Mouse (Mus musculus): Measurements from ENCODE around the gene Olfr1189. TPM values are rescaled to one million over a fixed set of nuclear protein-coding genes. Genes with fewer than 3 reads are reported as not detected.

Olfr1189 gene
- polyA plus RNA-seq (2017; shearing (Covaris generic)) = not detected

DNA sequence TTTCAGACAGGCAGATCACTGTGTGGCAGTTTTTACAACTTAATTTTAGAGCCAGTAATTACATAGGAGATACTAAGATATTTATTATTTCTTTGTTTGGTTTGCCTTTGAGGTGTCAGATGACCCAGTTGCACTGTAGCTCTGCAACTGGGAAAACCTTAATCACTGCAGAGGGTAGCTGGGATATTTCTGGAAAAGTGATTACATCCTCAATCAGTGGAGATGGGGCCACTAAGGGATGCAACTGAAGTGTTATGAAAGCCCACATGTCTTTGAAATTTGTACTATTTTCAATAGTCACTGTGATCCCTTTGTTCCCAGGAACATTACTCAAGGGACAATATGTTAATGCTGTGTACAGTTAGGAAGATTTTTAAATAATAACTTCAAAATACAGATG, at the start of gene Olfr1189:
Gene Olfr1189 (plus strand): TSS at position 301 of the 400 bp plus-strand sequence.

DNA sequence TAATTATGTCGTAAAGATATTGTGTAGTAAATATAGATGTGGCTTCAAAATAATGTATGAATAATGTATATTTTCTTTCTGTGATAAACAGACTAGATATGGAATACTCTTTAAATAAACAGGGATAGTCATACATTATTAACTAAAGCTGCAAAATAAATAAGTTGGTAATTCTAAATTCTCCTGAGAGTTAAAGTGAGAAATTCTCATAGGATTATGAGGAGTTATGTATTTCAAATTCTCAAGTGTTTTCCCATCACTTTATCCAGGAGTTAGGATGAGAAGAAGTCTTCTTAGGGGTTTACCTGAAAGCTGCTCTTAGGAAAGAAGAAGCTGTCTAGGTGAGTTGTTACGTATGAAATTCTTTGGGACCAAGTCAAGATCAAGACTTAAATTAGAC, 29.6 kb upstream of the Olfr1189 start, which contains the start of gene Olfr1188:
Gene Olfr1188 (plus strand): TSS at position 301 of the 400 bp plus-strand sequence.

GRCm38 (mm10) chr2:88640242-88640641, 54.0 kb downstream of the Olfr1189 start, which contains the start of gene Olfr1191-ps1:
TSS of gene Olfr1191-ps1 (plus strand) at chr2:88640542.

Other genes with a start within 250 kb of the Olfr1189 start
- gene Olfr1176, start 249.7 kb upstream of the Olfr1189 start, polyA plus RNA-seq (2017; shearing (Covaris generic)) = not detected
- not detected for gene Olfr1177-ps, start 240.0 kb upstream of the Olfr1189 start, polyA plus RNA-seq (2017; shearing (Covaris generic))
- gene Olfr1178, start 199.4 kb upstream of the Olfr1189 start, polyA plus RNA-seq (2017; shearing (Covaris generic)) = not detected
- not detected for gene Olfr1179, start 180.0 kb upstream of the Olfr1189 start, polyA plus RNA-seq (2017; shearing (Covaris generic))
- gene Olfr1180, start 167.3 kb upstream of the Olfr1189 start, polyA plus RNA-seq (2017; shearing (Covaris generic)) = not detected
- gene Olfr1181, start 160.3 kb upstream of the Olfr1189 start, polyA plus RNA-seq (2017; shearing (Covaris generic)) = 0.07 TPM
- not detected for gene Gm13757, start 137.3 kb upstream of the Olfr1189 start, polyA plus RNA-seq (2017; shearing (Covaris generic))
- gene Olfr1183, start 131.6 kb upstream of the Olfr1189 start, polyA plus RNA-seq (2017; shearing (Covaris generic)) = not detected
- gene Olfr1184, start 102.9 kb upstream of the Olfr1189 start, polyA plus RNA-seq (2017; shearing (Covaris generic)) = not detected
- not detected for gene Olfr1185-ps1, start 93.1 kb upstream of the Olfr1189 start, polyA plus RNA-seq (2017; shearing (Covaris generic))
- gene Olfr1186, start 67.9 kb upstream of the Olfr1189 start, polyA plus RNA-seq (2017; shearing (Covaris generic)) = not detected
- not detected for gene Olfr1188, start 29.5 kb upstream of the Olfr1189 start, polyA plus RNA-seq (2017; shearing (Covaris generic))
- gene Olfr1191-ps1, start 54.1 kb downstream of the Olfr1189 start, polyA plus RNA-seq (2017; shearing (Covaris generic)) = not detected
- gene Olfr1192-ps1, start 62.1 kb downstream of the Olfr1189 start, polyA plus RNA-seq (2017; shearing (Covaris generic)) = not detected
- gene Olfr1193, start 89.2 kb downstream of the Olfr1189 start, polyA plus RNA-seq (2017; shearing (Covaris generic)) = not detected
- 0.11 TPM for gene Olfr1195, start 102.7 kb downstream of the Olfr1189 start, polyA plus RNA-seq (2017; shearing (Covaris generic))
- not detected for gene Olfr1196, start 118.1 kb downstream of the Olfr1189 start, polyA plus RNA-seq (2017; shearing (Covaris generic))
- gene Olfr1197, start 145.9 kb downstream of the Olfr1189 start, polyA plus RNA-seq (2017; shearing (Covaris generic)) = not detected
- not detected for gene Olfr1198, start 164.9 kb downstream of the Olfr1189 start, polyA plus RNA-seq (2017; shearing (Covaris generic))
- not detected for gene Olfr1199, start 174.0 kb downstream of the Olfr1189 start, polyA plus RNA-seq (2017; shearing (Covaris generic))
- not detected for gene Olfr1200, start 184.0 kb downstream of the Olfr1189 start, polyA plus RNA-seq (2017; shearing (Covaris generic))
- gene Olfr1201, start 206.6 kb downstream of the Olfr1189 start, polyA plus RNA-seq (2017; shearing (Covaris generic)) = not detected
- not detected for gene Olfr1202, start 228.0 kb downstream of the Olfr1189 start, polyA plus RNA-seq (2017; shearing (Covaris generic))
- gene Olfr1205, start 243.3 kb downstream of the Olfr1189 start, polyA plus RNA-seq (2017; shearing (Covaris generic)) = not detected